Mouse (Mus musculus): Measurements from ENCODE around the gene Nlrc5.

GRCm38 (mm10) chr8:94568098-94568497, 133.9 kb downstream of the Nlrc5 start:
- TF ChIP-seq POLR2A (IDR thresholded peaks at IDR 0.05; ENCODE audit: insufficient read depth, low read length) (no peak), CTCF (IDR thresholded peaks at IDR 0.05; ENCODE audit: low read depth, low read length) (no peak), EP300 (IDR thresholded peaks at IDR 0.05; ENCODE audit: insufficient read depth, low read depth, low read length) (no peak)
